Mouse (Mus musculus) lung, adult 2 months (tissue): ENCODE measurements around the gene Tex10.

Experiments
- CTCF ChIP-seq: fragments of 200-500 bp; IDR thresholded peaks from 2 replicates; pipeline ENCODE4 v1.5.1; 2011; ENCODE audit warnings: mild to moderate bottlenecking, low read length, control low read depth; ENCODE audit not compliant: insufficient read depth
- POLR2A ChIP-seq: fragments of 200-500 bp; IDR thresholded peaks from 2 replicates; pipeline ENCODE4 v1.6.1; 2011; ENCODE audit warnings: low read depth, mild to moderate bottlenecking, control low read depth, low read length, borderline replicate concordance; ENCODE audit errors: extremely low read depth

GRCm38 (mm10) chr4:48458436-48458835 is 14.8 kb downstream of the Tex10 start:
- TF ChIP-seq CTCF (no peak), POLR2A (no peak)
